Mouse (Mus musculus) kidney, embryonic 15.5 days (tissue): ENCODE measurements at regions not wholly inside any gene's neighbourhood (a gene's known extent, or its start where the extent isn't known, plus 50 kb on each side); places are given as distances from the start of the nearest gene placed in this dataset.

Experiments
- ATAC-seq: fragments of 200-750 bp; cut with Nextera tagmentation; replicated peaks from 2 replicates; pipeline ENCODE4 v1.8.0; 2017; ENCODE audit warnings: moderate TSS enrichment; ENCODE audit not compliant: low FRiP score
- H3K27ac ChIP-seq: fragments of 300-500 bp; sonication (generic); 2 replicates; pipeline ENCODE4 v1.5.1; 2015; ENCODE audit warnings: mild to moderate bottlenecking, inconsistent platforms
- H3K27me3 ChIP-seq: fragments of 300-500 bp; sonication (generic); 2 replicates; pipeline ENCODE4 v1.6.1; 2015; ENCODE audit warnings: inconsistent platforms
- H3K36me3 ChIP-seq: fragments of 300-500 bp; sonication (generic); 2 replicates; pipeline ENCODE4 v1.6.1; 2015; ENCODE audit warnings: inconsistent platforms
- H3K4me1 ChIP-seq: fragments of 300-500 bp; sonication (generic); 2 replicates; pipeline ENCODE4 v1.6.1; 2015; ENCODE audit warnings: inconsistent platforms
- H3K4me2 ChIP-seq: fragments of 300-500 bp; sonication (generic); 2 replicates; pipeline ENCODE4 v1.6.1; 2015; ENCODE audit warnings: moderate library complexity, mild to moderate bottlenecking, inconsistent platforms
- H3K4me3 ChIP-seq: fragments of 300-500 bp; sonication (generic); replicated peaks from 2 replicates; pipeline ENCODE4 v1.5.1; 2015; ENCODE audit warnings: mild to moderate bottlenecking, inconsistent platforms
- H3K9ac ChIP-seq: fragments of 300-500 bp; sonication (generic); 2 replicates; pipeline ENCODE4 v1.6.1; 2015; ENCODE audit warnings: mild to moderate bottlenecking, inconsistent platforms
- H3K9me3 ChIP-seq: fragments of 300-500 bp; sonication (generic); replicated peaks from 2 replicates; pipeline ENCODE4 v1.6.1; 2016; ENCODE audit warnings: inconsistent platforms
- WGBS: fragments of 180-500 bp; shearing (Covaris S2); methylation state at CpG from one replicate; pipeline ENCODE4 v1.1.7; 2015; ENCODE audit warnings: mixed read lengths; 5-methylcytosine and 5-hydroxymethylcytosine counted together

GRCm38 (mm10) chr12:71540279-71540678 is 230.6 kb downstream of the Dact1 start:
- H3K4me1 ChIP-seq = peaks cover 19% of the 10 kb centered on the region; the same call in 1 of the 2 replicates
- H3K36me3 ChIP-seq = no peaks in the 10 kb centered on the region
- H3K9me3 ChIP-seq = no peaks in the 10 kb centered on the region
- H3K4me3 ChIP-seq = no peak overlapping the region
- H3K9ac ChIP-seq = no peak overlapping the region
- ATAC-seq = no peak
- no peak overlapping the region for H3K4me2 ChIP-seq
- 87% methylated on average over 11 of the region's 11 CpGs for WGBS
- H3K27ac ChIP-seq = no peak overlapping the region
- no peaks in the 10 kb centered on the region for H3K27me3 ChIP-seq

- ATAC-seq = no peak
- Histone ChIP-seq H3K4me2 (no peak overlapping the region), H3K4me3 (no peak overlapping the region), H3K9ac (no peak overlapping the region), H3K36me3 (no peaks in the 10 kb centered on the region), H3K4me1 (peaks cover 19% of the 10 kb centered on the region; the same call in 1 of the 2 replicates), H3K27me3 (no peaks in the 10 kb centered on the region), H3K27ac (no peak overlapping the region), H3K9me3 (no peaks in the 10 kb centered on the region)
- 80% methylated on average over 2 of the region's 2 CpGs for WGBS
These were observed 232.3 kb downstream of the Dact1 start for GRCm38 (mm10) chr12:71541961-71542360.

- no peak for ATAC-seq
- WGBS = 82% methylated on average over 7 of the region's 7 CpGs
These were observed 234.0 kb downstream of the Dact1 start for GRCm38 (mm10) chr12:71543571-71544119.

GRCm38 (mm10) chr12:71544401-71545159 is 234.9 kb downstream of the Dact1 start:
- H3K9ac ChIP-seq = no peak overlapping the region
- H3K27me3 ChIP-seq = no peaks in the 10 kb centered on the region
- ATAC-seq = no peak
- no peak overlapping the region for H3K4me2 ChIP-seq
- 54% methylated on average over 8 of the region's 8 CpGs for WGBS
- no peak overlapping the region for H3K4me3 ChIP-seq
- no peaks in the 10 kb centered on the region for H3K9me3 ChIP-seq
- no peak overlapping the region for H3K27ac ChIP-seq
- no peaks in the 10 kb centered on the region for H3K36me3 ChIP-seq
- peaks cover 19% of the 10 kb centered on the region; the same call in 1 of the 2 replicates for H3K4me1 ChIP-seq

More at GRCm38 (mm10) chr12:71543571-71544119, 234.0 kb downstream of the Dact1 start:
- H3K36me3 ChIP-seq = no peaks in the 10 kb centered on the region
- no peak overlapping the region for H3K4me3 ChIP-seq
- no peak overlapping the region for H3K9ac ChIP-seq
- H3K27ac ChIP-seq = no peak overlapping the region
- peaks cover 19% of the 10 kb centered on the region; the same call in 1 of the 2 replicates for H3K4me1 ChIP-seq
- no peak overlapping the region for H3K4me2 ChIP-seq
- H3K27me3 ChIP-seq = no peaks in the 10 kb centered on the region
- H3K9me3 ChIP-seq = no peaks in the 10 kb centered on the region

GRCm38 (mm10) chr12:71546523-71547265 is 237.0 kb downstream of the Dact1 start:
- no peak overlapping the region for H3K4me2 ChIP-seq
- H3K4me3 ChIP-seq = no peak overlapping the region
- ATAC-seq = no peak
- no peak overlapping the region for H3K9ac ChIP-seq
- WGBS = 84% methylated on average over 9 of the region's 9 CpGs
- no peak overlapping the region for H3K27ac ChIP-seq
- no peaks in the 10 kb centered on the region for H3K36me3 ChIP-seq
- no peaks in the 10 kb centered on the region for H3K9me3 ChIP-seq
- H3K4me1 ChIP-seq = peaks cover 19% of the 10 kb centered on the region; the same call in 1 of the 2 replicates
- H3K27me3 ChIP-seq = no peaks in the 10 kb centered on the region

- no peak for ATAC-seq
- Histone ChIP-seq H3K27ac (no peak overlapping the region), H3K4me1 (peaks cover 7% of the 10 kb centered on the region; the same call in 1 of the 2 replicates), H3K27me3 (no peaks in the 10 kb centered on the region), H3K9me3 (no peaks in the 10 kb centered on the region), H3K9ac (no peak overlapping the region), H3K4me3 (no peak overlapping the region), H3K4me2 (no peak overlapping the region), H3K36me3 (no peaks in the 10 kb centered on the region)
- WGBS = 69% methylated on average over 6 of the region's 6 CpGs
These were observed 239.7 kb downstream of the Dact1 start for GRCm38 (mm10) chr12:71549336-71549735.

- Histone ChIP-seq H3K27ac (no peak overlapping the region), H3K36me3 (no peaks in the 10 kb centered on the region), H3K4me2 (no peak overlapping the region), H3K4me1 (no peaks in the 10 kb centered on the region), H3K9me3 (no peaks in the 10 kb centered on the region), H3K4me3 (no peak overlapping the region), H3K9ac (no peak overlapping the region), H3K27me3 (no peaks in the 10 kb centered on the region)
- ATAC-seq = no peak
- 70% methylated on average over 2 of the region's 2 CpGs for WGBS
These were observed 244.5 kb downstream of the Dact1 start for GRCm38 (mm10) chr12:71554212-71554611.

GRCm38 (mm10) chr12:71561259-71561658 is 251.6 kb downstream of the Dact1 start:
- ATAC-seq = no peak
- no peak overlapping the region for H3K4me2 ChIP-seq
- no peak overlapping the region for H3K9ac ChIP-seq
- H3K9me3 ChIP-seq = no peaks in the 10 kb centered on the region
- H3K27me3 ChIP-seq = no peaks in the 10 kb centered on the region
- H3K36me3 ChIP-seq = no peaks in the 10 kb centered on the region
- H3K4me1 ChIP-seq = peaks cover 3% of the 10 kb centered on the region; the same call in 1 of the 2 replicates
- no peak overlapping the region for H3K4me3 ChIP-seq
- H3K27ac ChIP-seq = no peak overlapping the region
- WGBS = 57% methylated on average over 7 of the region's 7 CpGs

GRCm38 (mm10) chr12:71561918-71562572 is 252.4 kb downstream of the Dact1 start:
- H3K9me3 ChIP-seq = no peaks in the 10 kb centered on the region
- H3K9ac ChIP-seq = no peak overlapping the region
- 83% methylated on average over 8 of the region's 8 CpGs for WGBS
- no peaks in the 10 kb centered on the region for H3K27me3 ChIP-seq
- peak; percentile 58 for ATAC-seq
- no peaks in the 10 kb centered on the region for H3K36me3 ChIP-seq
- H3K4me3 ChIP-seq = no peak overlapping the region
- no peak overlapping the region for H3K4me2 ChIP-seq
- H3K4me1 ChIP-seq = peaks cover 3% of the 10 kb centered on the region; the same call in 1 of the 2 replicates
- H3K27ac ChIP-seq = no peak overlapping the region

- Histone ChIP-seq H3K27ac (no peak overlapping the region), H3K4me3 (no peak overlapping the region), H3K9ac (no peak overlapping the region), H3K27me3 (no peaks in the 10 kb centered on the region), H3K9me3 (no peaks in the 10 kb centered on the region), H3K4me2 (no peak overlapping the region), H3K36me3 (no peaks in the 10 kb centered on the region), H3K4me1 (peaks cover 3% of the 10 kb centered on the region; the same call in 1 of the 2 replicates)
- WGBS = 92% methylated on average over 4 of the region's 4 CpGs
- 0 out of 2 replicates have a peak, but pooled peaks have one; percentile 10 for ATAC-seq
These were observed 253.5 kb downstream of the Dact1 start for GRCm38 (mm10) chr12:71563219-71563618.

GRCm38 (mm10) chr12:71566371-71566770 is 256.7 kb downstream of the Dact1 start:
- ATAC-seq = no peak
- Histone ChIP-seq H3K4me2 (no peak overlapping the region), H3K9me3 (no peaks in the 10 kb centered on the region), H3K27me3 (no peaks in the 10 kb centered on the region), H3K36me3 (no peaks in the 10 kb centered on the region), H3K27ac (no peak overlapping the region), H3K4me3 (no peak overlapping the region), H3K4me1 (peaks cover 18% of the 10 kb centered on the region), H3K9ac (no peak overlapping the region)
- WGBS = 90% methylated on average over 3 of the region's 3 CpGs
